Mouse (Mus musculus): ENCODE results near the gene S1pr4. TPM values are rescaled to one million over a fixed set of nuclear protein-coding genes. Genes with fewer than 3 reads are reported as not detected.

The S1pr4 gene
- polyA plus RNA-seq, 1 experiment, result 5.6 TPM

DNA sequence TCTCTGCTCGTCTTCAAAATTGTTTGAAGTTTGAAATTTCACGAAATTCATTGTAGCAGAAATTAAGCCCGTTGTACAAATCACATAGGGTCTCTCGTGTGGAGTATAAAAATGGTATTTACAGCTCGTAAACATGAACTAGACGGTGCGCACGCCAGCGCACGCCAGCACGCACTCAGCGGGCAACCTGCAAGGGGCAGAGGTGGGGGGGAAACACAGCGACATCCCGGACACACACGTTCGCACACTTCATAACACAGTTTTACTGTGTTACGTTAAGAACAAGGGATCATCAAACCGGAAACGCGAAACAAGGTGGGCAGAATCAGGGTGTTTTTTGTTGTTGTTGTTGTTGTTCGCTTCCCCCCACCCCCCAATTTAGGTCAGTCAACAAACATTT lies 40.5 kb downstream of the S1pr4 start:
- Histone ChIP-seq H3K4me3 (ENCODE audit: low read depth, low read length) (no peak overlapping the region), H3K27me3 (ENCODE audit: control insufficient read depth, insufficient read depth, low read length) (peaks cover 12% of the 10 kb centered on the region), H3K27ac (ENCODE audit: insufficient read depth, low read depth, low read length) (no peak overlapping the region), H3K36me3 (ENCODE audit: control insufficient read depth, insufficient read depth, low read length) (no peaks in the 10 kb centered on the region), H3K4me1 (ENCODE audit: control insufficient read depth, insufficient read depth, insufficient read length, low read length) (peaks cover 16% of the 10 kb centered on the region)
- 72% methylated on average over 21 of the region's 21 CpGs for WGBS
- TF ChIP-seq CTCF (IDR thresholded peaks at IDR 0.05; ENCODE audit: extremely low read depth, insufficient read length, insufficient replicate concordance, low read depth, low read length) (no peak), POLR2A (IDR thresholded peaks at IDR 0.05; ENCODE audit: low read depth, low read length) (no peak)

GRCm38 (mm10) chr10:81458267-81458666 lies 41.7 kb downstream of the S1pr4 start:
- H3K4me1 ChIP-seq (ENCODE audit: control insufficient read depth, insufficient read depth, insufficient read length, low read length), result peaks cover 10% of the 10 kb centered on the region
- no peak overlapping the region for H3K4me3 ChIP-seq (ENCODE audit: low read depth, low read length)
- TF ChIP-seq POLR2A (IDR thresholded peaks at IDR 0.05; ENCODE audit: low read depth, low read length), result no peak
- no peak for TF ChIP-seq CTCF (IDR thresholded peaks at IDR 0.05; ENCODE audit: extremely low read depth, insufficient read length, insufficient replicate concordance, low read depth, low read length)
- peaks cover 19% of the 10 kb centered on the region for H3K27me3 ChIP-seq (ENCODE audit: control insufficient read depth, insufficient read depth, low read length)
- H3K36me3 ChIP-seq (ENCODE audit: control insufficient read depth, insufficient read depth, low read length), result no peaks in the 10 kb centered on the region
- WGBS, result 41% methylated on average over 6 of the region's 6 CpGs
- no peak overlapping the region for H3K27ac ChIP-seq (ENCODE audit: insufficient read depth, low read depth, low read length)

GRCm38 (mm10) chr10:81457624-81458023 lies 42.3 kb downstream of the S1pr4 start:
- no peak for TF ChIP-seq CTCF (IDR thresholded peaks at IDR 0.05; ENCODE audit: extremely low read depth, insufficient read length, insufficient replicate concordance, low read depth, low read length)
- no peak for TF ChIP-seq POLR2A (IDR thresholded peaks at IDR 0.05; ENCODE audit: low read depth, low read length)
- H3K36me3 ChIP-seq (ENCODE audit: control insufficient read depth, insufficient read depth, low read length), result no peaks in the 10 kb centered on the region
- peaks cover 10% of the 10 kb centered on the region for H3K4me1 ChIP-seq (ENCODE audit: control insufficient read depth, insufficient read depth, insufficient read length, low read length)
- H3K27me3 ChIP-seq (ENCODE audit: control insufficient read depth, insufficient read depth, low read length), result peaks cover 26% of the 10 kb centered on the region
- H3K4me3 ChIP-seq (ENCODE audit: low read depth, low read length), result no peak overlapping the region
- 87% methylated on average over 8 of the region's 8 CpGs for WGBS
- no peak overlapping the region for H3K27ac ChIP-seq (ENCODE audit: insufficient read depth, low read depth, low read length)

DNA sequence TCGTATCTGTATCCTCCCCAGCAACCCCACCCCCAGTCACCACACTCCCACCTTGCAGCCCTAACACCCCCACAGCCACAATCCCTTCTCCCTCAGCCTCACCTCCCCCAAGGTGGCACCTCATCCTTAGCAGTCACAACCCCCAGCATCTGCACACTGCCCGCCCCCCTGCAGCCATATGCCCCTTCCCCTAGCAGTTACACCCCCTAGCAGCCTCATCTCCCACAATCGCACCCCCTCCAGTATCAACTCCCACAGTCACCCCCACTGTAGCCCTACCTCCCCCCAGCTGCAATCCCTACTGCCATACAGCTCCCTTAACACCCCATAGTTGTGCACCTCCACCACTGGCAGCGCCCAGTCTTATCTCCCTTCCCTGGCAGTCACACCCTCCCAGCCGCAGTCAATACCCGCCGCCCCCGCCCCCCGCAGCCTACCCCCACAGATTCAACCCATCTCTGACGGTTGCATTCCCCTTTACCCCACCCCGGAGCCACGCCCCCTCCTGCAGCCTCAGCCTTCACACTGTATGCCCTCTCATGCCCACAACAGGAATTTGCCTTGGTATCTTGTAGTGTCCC lies 42.9 kb downstream of the S1pr4 start:
- peaks cover 31% of the 10 kb centered on the region for H3K27me3 ChIP-seq (ENCODE audit: control insufficient read depth, insufficient read depth, low read length)
- no peak overlapping the region for H3K4me3 ChIP-seq (ENCODE audit: low read depth, low read length)
- WGBS, result 25% methylated on average over 12 of the region's 12 CpGs
- H3K36me3 ChIP-seq (ENCODE audit: control insufficient read depth, insufficient read depth, low read length), result no peaks in the 10 kb centered on the region
- H3K27ac ChIP-seq (ENCODE audit: insufficient read depth, low read depth, low read length), result no peak overlapping the region
- H3K4me1 ChIP-seq (ENCODE audit: control insufficient read depth, insufficient read depth, insufficient read length, low read length), result peaks cover 6% of the 10 kb centered on the region
- TF ChIP-seq CTCF (IDR thresholded peaks at IDR 0.05; ENCODE audit: extremely low read depth, insufficient read length, insufficient replicate concordance, low read depth, low read length) (no peak), POLR2A (IDR thresholded peaks at IDR 0.05; ENCODE audit: low read depth, low read length) (no peak)

DNA sequence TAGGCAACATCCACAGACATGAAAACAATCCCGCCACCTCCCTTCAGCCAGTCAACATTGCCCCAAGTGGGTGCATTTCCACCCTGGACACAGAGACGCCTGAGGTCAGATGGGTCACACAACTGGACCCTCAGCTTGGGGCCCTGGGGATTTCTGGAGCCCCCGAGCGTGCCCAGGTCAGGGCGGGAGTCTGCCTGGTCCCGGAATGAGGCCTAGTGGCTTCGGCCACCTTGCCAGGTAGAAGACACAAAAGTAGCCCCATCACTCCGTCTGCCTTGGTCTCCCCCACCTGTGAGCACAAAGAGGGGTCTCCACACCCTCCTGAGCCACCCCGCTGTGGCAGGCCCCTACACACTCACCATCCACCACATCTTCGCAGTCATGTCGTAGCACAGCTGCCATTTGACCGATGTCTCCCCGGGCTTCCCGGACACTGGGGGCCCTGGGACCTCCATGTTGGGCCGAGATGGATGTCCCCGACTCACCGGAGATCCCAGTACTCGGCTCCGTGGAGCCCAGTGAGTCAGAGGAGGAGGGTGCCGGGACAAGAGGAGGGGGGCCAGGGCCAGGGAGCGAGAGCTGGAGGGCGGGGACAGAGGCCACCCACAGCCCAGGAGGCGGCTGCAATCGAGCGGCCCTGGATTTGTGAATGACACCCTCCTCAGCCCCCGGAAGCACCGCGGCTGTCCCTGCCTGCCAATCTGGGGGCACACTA lies 44.6 kb downstream of the S1pr4 start, which contains the start of gene Nfic:
TSS of gene Nfic (minus strand) at position 455 of the 715 bp plus-strand sequence.
- Histone ChIP-seq H3K27ac (ENCODE audit: insufficient read depth, low read depth, low read length) (no peak within 1 kb of the TSS), H3K4me1 (ENCODE audit: control insufficient read depth, insufficient read depth, insufficient read length, low read length) (peaks cover 3% of the 10 kb centered on the region), H3K27me3 (ENCODE audit: control insufficient read depth, insufficient read depth, low read length) (peaks cover 29% of the 10 kb centered on the region), H3K36me3 (ENCODE audit: control insufficient read depth, insufficient read depth, low read length) (no peaks in the 10 kb centered on the region), H3K4me3 (ENCODE audit: low read depth, low read length) (no peak within 1 kb of the TSS)
- 56% methylated on average over 28 of the region's 28 CpGs for WGBS
- TF ChIP-seq CTCF (IDR thresholded peaks at IDR 0.05; ENCODE audit: extremely low read depth, insufficient read length, insufficient replicate concordance, low read depth, low read length) (no peak), POLR2A (IDR thresholded peaks at IDR 0.05; ENCODE audit: low read depth, low read length) (no peak)

DNA sequence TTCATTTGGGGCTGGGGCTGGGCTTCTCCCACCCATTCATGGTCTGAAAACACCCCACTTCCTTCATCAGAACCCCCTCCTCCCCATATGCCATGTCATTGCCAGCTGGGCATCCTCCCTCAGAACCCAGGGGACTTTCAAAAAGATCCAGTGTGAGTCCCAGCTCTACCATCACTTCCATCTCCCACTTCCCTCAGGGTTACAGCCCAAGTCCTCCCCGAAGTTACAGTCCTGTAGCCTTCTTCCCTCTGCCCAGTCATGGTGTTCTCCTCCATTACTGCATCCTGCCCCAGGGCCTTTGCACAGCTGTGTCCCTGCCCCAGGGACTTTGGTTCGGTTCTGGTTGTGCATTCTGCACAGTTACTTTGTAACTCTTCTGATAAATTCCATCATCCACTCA lies 45.8 kb downstream of the S1pr4 start:
- peaks cover 3% of the 10 kb centered on the region for H3K4me1 ChIP-seq (ENCODE audit: control insufficient read depth, insufficient read depth, insufficient read length, low read length)
- whole genome bisulfite sequencing, result 77% methylated on average over 2 of the region's 2 CpGs
- peaks cover 26% of the 10 kb centered on the region for H3K27me3 ChIP-seq (ENCODE audit: control insufficient read depth, insufficient read depth, low read length)
- no peak overlapping the region for H3K27ac ChIP-seq (ENCODE audit: insufficient read depth, low read depth, low read length)
- no peak overlapping the region for H3K4me3 ChIP-seq (ENCODE audit: low read depth, low read length)
- no peaks in the 10 kb centered on the region for H3K36me3 ChIP-seq (ENCODE audit: control insufficient read depth, insufficient read depth, low read length)
- TF ChIP-seq POLR2A (IDR thresholded peaks at IDR 0.05; ENCODE audit: low read depth, low read length) (no peak), CTCF (IDR thresholded peaks at IDR 0.05; ENCODE audit: extremely low read depth, insufficient read length, insufficient replicate concordance, low read depth, low read length) (no peak)

GRCm38 (mm10) chr10:81452947-81453288 lies 47.0 kb downstream of the S1pr4 start:
- no peak overlapping the region for H3K27ac ChIP-seq (ENCODE audit: insufficient read depth, low read depth, low read length)
- H3K36me3 ChIP-seq (ENCODE audit: control insufficient read depth, insufficient read depth, low read length), result no peaks in the 10 kb centered on the region
- peaks cover 26% of the 10 kb centered on the region for H3K27me3 ChIP-seq (ENCODE audit: control insufficient read depth, insufficient read depth, low read length)
- TF ChIP-seq CTCF (IDR thresholded peaks at IDR 0.05; ENCODE audit: extremely low read depth, insufficient read length, insufficient replicate concordance, low read depth, low read length) (no peak), POLR2A (IDR thresholded peaks at IDR 0.05; ENCODE audit: low read depth, low read length) (no peak)
- H3K4me1 ChIP-seq (ENCODE audit: control insufficient read depth, insufficient read depth, insufficient read length, low read length), result peaks cover 3% of the 10 kb centered on the region
- 3% methylated on average over 14 of the region's 14 CpGs for WGBS
- no peak overlapping the region for H3K4me3 ChIP-seq (ENCODE audit: low read depth, low read length)
